In genomic region chr8:121451404-121452076, GRCm38 (mm10) we compare ENCODE assay signal across 8 mouse cellular contexts.
DNase-seq lines count a peak whose midpoint lies in the region; ATAC-seq and TF ChIP-seq lines count a peak whose summit lies in the region.

No protein-coding gene starts in this region.

- no peak overlapping the region for H3K27ac ChIP-seq in heart, embryonic 16.5 days (ENCODE audit: low read length)
- no peak overlapping the region for H3K27ac ChIP-seq in limb, embryonic 14.5 days (replicated peaks; ENCODE audit: low read depth, low read length)
- H3K27ac ChIP-seq in midbrain, embryonic 15.5 days: no peak overlapping the region

- H3K9me3 ChIP-seq in heart, embryonic 16.5 days (replicated peaks; ENCODE audit: control insufficient read depth, low read length): no peaks in the 10 kb centered on the region
- no peaks in the 10 kb centered on the region for H3K9me3 ChIP-seq in limb, embryonic 14.5 days (ENCODE audit: control insufficient read depth, low read length)
- H3K9me3 ChIP-seq in midbrain, embryonic 15.5 days: no peaks in the 10 kb centered on the region

- H3K4me2 ChIP-seq in heart, embryonic 16.5 days (ENCODE audit: low read depth, low read length): no peak overlapping the region; the same call in 1 of the 2 replicates
- no peak overlapping the region for H3K4me2 ChIP-seq in limb, embryonic 14.5 days (replicated peaks; ENCODE audit: low read depth, low read length, severe bottlenecking)
- H3K4me2 ChIP-seq in midbrain, embryonic 15.5 days: no peak overlapping the region

- DNase-seq in 416B (ENCODE audit: low read depth): peak; percentile 34
- peak; percentile 15 for DNase-seq in limb, embryonic 14.5 days (ENCODE audit: low spot score)
- DNase-seq in cerebellum, adult 9-11 months: no peak
- no peak for DNase-seq in urinary bladder, postnatal 4 days (ENCODE audit: low spot score in 2 of 2)
- DNase-seq in layer of hippocampus, adult 9-10 months (ENCODE audit: low spot score): no peak

- peaks cover 16% of the 10 kb centered on the region for H3K4me1 ChIP-seq in heart, embryonic 16.5 days (ENCODE audit: control insufficient read depth, insufficient read depth, low read length)
- peaks cover 8% of the 10 kb centered on the region; the same call in 1 of the 2 replicates for H3K4me1 ChIP-seq in limb, embryonic 14.5 days (ENCODE audit: control insufficient read depth, insufficient read depth, low read length)
- H3K4me1 ChIP-seq in midbrain, embryonic 15.5 days: no peaks in the 10 kb centered on the region

- no peaks in the 10 kb centered on the region for H3K36me3 ChIP-seq in heart, embryonic 16.5 days (ENCODE audit: control insufficient read depth, insufficient read depth)
- no peaks in the 10 kb centered on the region for H3K36me3 ChIP-seq in limb, embryonic 14.5 days (ENCODE audit: control insufficient read depth, insufficient read depth, low read length)
- H3K36me3 ChIP-seq in midbrain, embryonic 15.5 days (replicated peaks): no peaks in the 10 kb centered on the region

- no peak overlapping the region for H3K9ac ChIP-seq in heart, embryonic 16.5 days (ENCODE audit: low read length)
- no peak overlapping the region for H3K9ac ChIP-seq in limb, embryonic 14.5 days (ENCODE audit: low read depth, low read length, severe bottlenecking)
- H3K9ac ChIP-seq in midbrain, embryonic 15.5 days: no peak overlapping the region

- 50% methylated on average over 16 of the region's 16 CpGs for WGBS in heart, embryonic 16.5 days
- WGBS in limb, embryonic 14.5 days: 66% methylated on average over 16 of the region's 16 CpGs
- WGBS in midbrain, embryonic 15.5 days: 83% methylated on average over 16 of the region's 16 CpGs

- no peaks in the 10 kb centered on the region for H3K27me3 ChIP-seq in heart, embryonic 16.5 days (ENCODE audit: control insufficient read depth, insufficient read depth, low read length)
- no peaks in the 10 kb centered on the region for H3K27me3 ChIP-seq in limb, embryonic 14.5 days (ENCODE audit: control insufficient read depth, insufficient read depth, low read length)
- H3K27me3 ChIP-seq in midbrain, embryonic 15.5 days (replicated peaks): no peaks in the 10 kb centered on the region

- peak; percentile 11; the same call in 1 of the 2 replicates for ATAC-seq in common myeloid progenitor, adult 5-6 weeks (replicated peaks; ENCODE audit: low read depth, poor library complexity, severe bottlenecking)
- peak; percentile 85 for ATAC-seq in heart, embryonic 16.5 days (replicated peaks; ENCODE audit: extremely low read depth, insufficient read depth, low FRiP score)
- ATAC-seq in limb, embryonic 14.5 days (ENCODE audit: low FRiP score, low read depth): no peak
- ATAC-seq in midbrain, embryonic 15.5 days (replicated peaks): no peak

- H3K4me3 ChIP-seq in heart, embryonic 16.5 days (ENCODE audit: low read length): no peak overlapping the region
- no peak overlapping the region for H3K4me3 ChIP-seq in limb, embryonic 14.5 days (replicated peaks; ENCODE audit: low read length)
- no peak overlapping the region for H3K4me3 ChIP-seq in midbrain, embryonic 15.5 days

- no peak for TF ChIP-seq POLR2A in limb, embryonic 14.5 days (IDR thresholded peaks at IDR 0.05; ENCODE audit: borderline replicate concordance, extremely low read depth, insufficient read depth, insufficient read length)

Comparison
In these comparisons a context has a peak if more than half of its experiments do, and no peak if none do; other contexts are left out.
1. DNase-seq: peak in 416B (single experiment) and limb, embryonic 14.5 days (single experiment); none in cerebellum, adult 9-11 months (single experiment), urinary bladder, postnatal 4 days (0 of 2) and layer of hippocampus, adult 9-10 months (single experiment).
2. ATAC-seq: peak in common myeloid progenitor, adult 5-6 weeks (single experiment) and heart, embryonic 16.5 days (single experiment); none in limb, embryonic 14.5 days (single experiment) and midbrain, embryonic 15.5 days (single experiment).